Mouse (Mus musculus) adipocyte (in vitro differentiated cells): ENCODE measurements at regions not wholly inside any gene's neighbourhood (a gene's known extent, or its start where the extent isn't known, plus 50 kb on each side); places are given as distances from the start of the nearest gene placed in this dataset.

Experiments used
- DNase-seq: peaks from one replicate; pipeline ENCODE4 v3.0.0-alpha.2; 2016; ENCODE audit warnings: low spot score

DNA sequence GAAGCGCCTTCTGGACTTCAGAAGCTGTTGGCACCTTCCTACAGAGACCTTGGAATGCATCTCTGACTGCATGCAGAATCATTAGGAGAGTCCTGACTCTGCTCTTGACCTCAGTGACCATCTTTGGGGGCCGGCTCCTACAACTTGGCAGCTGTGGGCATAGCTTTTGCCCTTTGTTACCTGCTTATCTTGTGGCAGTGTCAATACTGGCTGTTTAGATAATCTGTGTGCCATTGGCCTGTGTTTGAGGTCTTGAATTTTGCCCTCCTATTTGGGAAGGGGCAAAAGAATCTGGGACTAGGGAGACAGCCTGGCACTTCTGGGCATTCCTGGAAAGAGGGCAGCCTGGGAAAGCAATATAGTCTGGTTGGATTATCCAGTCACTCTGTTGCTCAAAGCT is 137.8 kb upstream of the Gli2 start:
- DNase-seq, result no peak

DNA sequence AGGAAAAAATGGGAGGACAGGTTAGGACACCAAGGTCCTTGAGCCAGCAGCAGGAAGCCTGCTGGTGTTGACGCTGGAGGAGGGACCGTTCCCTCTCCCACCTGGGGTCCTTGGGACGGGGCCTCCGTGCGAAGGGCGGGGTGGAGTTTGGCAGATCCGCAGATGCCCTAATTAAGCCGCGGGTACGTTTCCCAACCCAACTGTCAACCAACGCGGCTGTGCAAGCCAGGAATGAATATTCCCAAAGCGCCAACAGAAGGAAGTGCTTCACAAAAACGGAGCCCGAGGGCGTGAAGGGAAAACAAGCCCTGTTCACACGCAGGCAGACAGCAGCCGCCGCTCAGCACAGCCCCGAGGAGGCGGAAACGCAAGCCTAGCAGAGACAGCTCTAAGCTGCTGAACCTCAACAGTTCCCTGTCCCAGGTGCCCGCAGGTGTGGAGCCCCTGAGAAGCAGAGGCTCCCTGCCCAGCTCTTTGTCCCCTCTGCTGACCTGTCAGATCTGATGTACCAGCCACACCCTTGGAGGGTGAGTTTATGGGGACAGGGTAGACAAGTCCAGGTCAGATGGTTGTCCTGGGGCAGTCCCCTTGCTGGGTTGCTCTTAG is 136.1 kb upstream of the Gli2 start:
- DNase-seq, result no peak

DNA sequence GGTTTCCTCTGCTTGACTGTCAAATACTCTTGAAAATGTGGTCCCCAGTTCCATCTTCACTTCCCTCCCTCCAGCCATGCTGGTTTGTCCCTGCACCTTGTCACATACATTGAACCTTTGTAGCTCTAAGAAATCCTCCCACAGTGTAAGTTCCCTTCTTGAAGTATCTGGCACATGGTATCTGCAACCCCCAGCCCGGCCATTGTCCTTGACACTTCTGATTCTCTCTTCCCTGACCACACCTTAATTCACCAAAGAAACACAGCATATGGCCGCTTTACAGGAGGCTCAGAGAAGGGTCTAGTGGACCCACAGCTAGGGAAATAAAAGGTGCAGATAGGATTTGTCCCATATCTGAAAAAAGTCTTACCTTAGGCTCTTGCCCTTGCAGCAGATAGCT is 133.9 kb upstream of the Gli2 start:
- DNase-seq, result no peak

DNA sequence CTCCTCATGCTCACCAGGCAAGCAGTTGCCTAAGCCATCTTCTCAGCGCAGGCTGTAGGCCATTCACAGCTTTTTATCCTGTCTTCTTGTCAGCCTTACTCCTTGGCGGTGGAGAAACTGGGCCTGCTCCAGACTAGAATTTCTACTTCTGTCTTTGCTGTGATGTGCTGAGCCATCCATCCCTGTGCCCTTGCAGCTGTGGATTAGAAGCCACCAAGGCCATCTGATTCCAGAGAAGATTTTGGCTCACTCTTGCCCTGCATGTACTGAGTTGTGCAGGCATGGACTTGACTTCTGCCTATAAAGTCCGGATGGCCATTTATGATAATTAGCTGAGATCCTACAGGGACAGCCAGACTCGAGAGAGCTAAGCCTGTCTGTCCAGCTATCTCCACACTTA is 133.4 kb upstream of the Gli2 start:
- DNase-seq, result no peak

DNA sequence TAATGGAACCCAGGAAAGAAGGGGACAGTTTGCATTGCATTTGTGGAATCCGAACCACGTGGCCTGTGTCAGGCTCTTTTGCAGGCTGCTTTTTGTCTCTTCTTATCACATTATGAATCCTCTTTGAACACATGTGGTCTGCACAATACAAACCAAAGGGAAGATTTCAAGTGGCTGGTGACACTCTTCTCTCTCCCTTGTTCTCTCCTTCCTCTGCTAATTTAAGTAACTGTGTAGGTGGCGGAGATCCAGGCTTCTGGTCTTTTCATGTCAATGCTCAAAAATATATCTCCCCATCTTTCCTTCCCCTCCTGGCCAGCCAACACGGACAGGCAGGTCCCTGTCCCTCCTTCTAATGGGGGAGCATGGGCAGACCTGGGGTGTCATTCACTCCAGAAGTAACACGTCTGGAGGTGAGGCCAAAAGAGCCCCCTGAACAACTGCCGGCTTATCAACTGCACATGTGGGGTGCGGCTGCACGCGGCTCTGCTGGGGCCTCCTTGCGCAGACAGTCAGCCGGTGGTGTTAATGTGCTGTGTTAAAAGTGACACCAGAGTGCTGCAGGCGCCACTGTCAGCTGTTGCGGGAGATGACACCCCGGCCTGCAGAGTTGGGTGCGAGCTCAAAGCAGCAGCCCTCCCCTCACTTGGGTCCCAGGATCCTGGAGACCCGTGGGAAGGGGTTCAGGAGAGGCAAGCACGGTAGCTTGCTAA is 130.3 kb upstream of the Gli2 start:
- no peak for DNase-seq

DNA sequence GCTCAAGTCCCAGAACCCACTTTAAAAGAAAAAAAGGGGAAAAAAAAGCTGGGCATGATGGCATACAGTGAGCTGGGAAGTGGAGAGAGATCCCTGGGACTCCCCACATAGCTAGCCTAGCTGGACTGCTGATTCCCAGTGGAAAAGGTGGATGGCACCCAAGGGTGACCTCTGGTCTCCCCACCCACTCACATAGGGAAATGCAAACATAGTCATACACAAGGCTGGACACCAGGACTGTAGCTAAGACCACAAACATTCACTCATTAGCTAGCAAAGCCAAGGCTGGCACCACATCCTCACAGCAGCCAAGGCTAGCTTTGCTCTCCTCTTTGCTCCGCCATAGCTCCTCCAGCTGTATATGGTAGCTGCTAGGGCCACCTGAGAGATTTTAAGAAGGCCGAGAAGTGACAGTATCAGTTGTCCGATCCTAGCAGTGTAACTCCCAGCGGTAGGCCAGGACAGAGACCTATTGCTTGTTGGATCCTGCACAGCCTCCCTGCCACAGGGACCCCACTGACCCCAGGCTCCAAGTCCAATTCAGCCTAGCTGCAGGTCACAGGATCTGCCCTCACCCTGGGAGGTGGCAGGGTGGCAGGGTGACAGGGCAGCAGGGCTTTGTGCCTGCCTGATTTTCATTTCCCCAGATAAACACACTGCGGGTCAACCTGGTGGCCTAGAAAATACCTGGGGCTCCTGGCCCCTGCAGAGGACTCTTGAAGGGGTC is 119.8 kb upstream of the Gli2 start:
- DNase-seq, result no peak

DNA sequence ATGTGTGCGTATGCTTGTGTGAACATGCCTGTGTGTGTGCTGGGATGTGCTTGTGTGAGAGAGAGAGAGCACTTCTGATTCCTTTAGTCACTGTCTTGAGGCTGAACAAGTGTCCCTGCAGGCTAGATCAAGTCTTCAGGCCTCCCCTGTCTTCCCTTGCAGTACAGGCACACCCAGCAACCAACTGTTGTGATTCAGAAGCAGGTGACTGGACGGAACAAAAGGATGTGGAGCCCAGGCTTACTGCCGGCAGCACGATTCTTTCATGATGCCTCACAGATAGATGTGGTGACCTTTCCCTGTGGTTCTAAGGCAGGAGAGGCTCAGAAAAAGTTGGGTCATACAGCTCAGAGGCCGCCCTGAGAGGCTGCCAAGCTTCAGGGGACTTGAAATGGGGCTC is 114.0 kb upstream of the Gli2 start:
- DNase-seq, result no peak

DNA sequence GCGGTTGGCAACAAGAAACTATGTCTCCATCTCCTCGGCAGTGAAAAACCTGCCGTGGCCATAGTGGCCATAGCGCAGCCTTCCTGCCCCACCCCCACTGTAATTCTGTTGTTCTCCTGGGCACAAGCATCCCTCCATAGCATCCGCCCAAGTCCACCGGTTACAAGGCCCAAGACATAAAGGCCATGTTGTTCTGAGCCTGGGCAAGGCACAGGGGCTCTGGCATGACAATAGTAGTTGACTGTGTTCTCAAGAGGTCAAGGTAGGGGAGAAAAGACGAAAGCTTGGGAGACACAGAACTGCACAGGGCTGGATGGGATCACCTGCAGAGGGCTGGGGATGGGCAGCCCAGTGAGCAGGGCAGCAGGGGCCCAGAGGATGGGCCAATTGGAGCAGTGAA is 112.9 kb upstream of the Gli2 start:
- DNase-seq, result no peak

DNA sequence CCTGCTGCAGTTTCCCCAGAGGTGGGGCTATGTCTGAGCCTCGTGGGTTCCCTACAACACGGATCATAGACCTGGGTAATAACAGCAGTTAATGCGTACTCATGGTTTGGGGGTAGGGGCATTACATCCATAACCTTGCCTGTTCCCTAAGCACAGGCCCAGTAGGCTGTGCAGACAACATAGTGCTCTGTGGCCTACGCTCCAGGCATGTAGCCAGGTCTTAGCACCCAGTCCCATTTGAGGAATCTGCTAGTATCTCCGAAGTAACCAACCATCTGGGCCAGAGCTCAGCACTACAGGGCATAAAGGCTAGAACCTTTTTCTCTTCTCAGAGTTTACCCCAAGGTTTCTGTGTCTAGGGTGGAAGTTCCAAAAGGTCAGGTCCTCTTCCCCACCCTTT is 111.4 kb upstream of the Gli2 start:
- DNase-seq, result peak; percentile 57

DNA sequence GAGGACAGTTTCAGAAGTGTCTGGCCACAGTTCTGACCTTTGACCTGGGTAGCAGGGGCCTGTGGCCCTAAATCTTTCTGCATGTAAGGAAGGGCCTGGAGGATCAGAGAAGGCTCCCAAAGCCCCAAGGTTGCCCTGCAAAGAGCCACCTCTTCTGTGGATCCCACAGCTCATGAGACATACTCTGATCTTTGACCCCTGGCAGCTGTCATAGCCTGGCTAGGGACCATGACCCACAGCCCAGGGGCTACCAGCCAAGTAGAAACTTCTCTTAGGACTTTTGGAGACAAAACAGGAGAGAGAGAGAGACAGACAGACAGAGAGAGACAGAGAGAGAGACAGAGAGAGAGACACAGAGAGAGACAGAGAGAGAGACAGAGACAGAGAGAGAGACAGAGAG is 110.4 kb upstream of the Gli2 start:
- DNase-seq, result peak; percentile 75

DNA sequence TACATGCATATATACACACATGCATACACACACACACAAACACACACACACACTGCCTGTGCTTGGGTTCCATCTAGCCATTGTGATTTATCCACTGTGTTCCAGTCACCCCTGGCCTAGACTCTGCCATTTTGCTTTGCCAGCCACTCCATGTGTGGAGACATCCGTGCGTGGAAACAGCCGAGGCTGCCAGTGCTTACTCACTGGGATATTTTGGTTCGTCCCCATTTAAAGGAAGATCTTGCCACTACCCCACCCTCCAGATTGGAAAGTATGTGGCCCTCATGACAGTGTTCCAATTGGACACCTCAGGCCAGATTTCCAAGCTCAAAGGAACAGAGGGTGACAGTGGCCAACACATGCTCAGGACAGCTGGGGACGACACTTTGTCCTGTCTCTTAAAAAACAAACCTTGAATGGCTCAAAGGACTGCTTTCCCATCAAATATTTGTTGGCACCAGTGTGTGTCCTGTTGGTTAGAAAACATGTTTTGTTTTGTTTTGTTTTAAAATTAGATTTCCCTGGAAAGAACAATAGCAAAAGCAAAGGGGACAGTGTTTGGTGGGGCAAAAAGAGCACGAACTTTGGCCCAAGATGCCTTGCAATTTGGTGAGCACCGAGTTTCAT is 109.8 kb upstream of the Gli2 start:
- DNase-seq, result peak; percentile 58

DNA sequence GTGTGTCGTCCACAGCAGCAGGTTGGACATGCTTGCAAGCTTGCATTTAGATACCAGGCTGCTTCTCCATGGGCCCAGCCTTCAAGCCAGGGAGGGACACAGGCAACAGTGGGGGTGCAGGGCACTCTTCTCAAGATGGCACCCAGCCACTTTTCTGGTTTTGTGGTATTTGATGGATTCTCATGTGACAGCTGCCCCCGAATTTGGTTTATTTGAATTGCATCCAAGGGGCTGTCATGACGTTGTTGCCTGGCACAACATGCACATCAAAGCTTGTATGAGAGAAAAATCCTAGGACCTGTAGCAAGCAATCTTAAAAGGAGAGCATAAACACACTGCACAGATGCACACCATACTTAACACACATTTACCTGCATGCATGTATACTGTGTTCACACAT is 108.3 kb upstream of the Gli2 start:
- DNase-seq, result no peak

DNA sequence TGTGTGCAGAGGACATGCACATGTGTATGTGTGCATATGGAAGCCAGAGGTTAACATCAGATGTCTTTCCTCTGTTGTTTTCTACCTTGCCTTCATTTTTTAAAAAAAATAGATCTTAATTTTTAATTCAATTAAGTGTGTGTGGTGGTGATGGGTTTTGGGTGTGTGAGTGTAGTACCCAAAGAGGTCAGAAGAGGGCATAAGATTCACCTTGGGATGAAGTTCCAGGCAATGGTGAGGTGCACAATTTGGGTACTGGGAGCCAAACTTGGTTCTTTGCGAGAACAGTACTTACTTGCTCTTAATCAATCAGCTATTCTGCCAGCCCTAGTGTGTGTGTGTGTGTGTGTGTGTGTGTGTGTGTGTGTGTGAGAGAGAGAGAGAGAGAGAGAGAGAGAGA is 106.9 kb upstream of the Gli2 start:
- DNase-seq, result no peak

DNA sequence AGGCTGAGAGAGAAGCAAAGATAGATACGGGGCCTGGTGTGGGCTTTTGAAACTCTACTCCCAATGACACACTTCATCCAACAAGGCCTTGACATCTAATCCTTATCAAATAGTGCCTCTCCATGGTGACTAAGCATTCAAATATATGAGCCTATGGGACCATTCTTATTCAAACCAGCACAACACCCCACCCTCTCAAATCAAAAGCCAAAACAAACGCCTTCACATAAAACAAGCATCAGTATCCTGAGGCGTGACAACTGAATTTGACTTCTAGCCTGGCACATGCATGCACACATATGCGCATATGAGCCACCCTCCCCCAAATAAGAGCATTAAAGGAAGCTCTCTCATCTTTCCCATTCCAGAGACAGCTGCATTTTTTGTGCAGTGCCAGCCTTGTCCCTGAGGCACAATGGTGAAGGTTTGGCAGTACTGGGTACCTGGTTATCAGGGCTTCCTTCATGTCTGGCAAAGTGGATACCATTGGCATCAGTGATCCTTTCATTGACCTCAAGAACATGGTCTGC is 103.8 kb upstream of the Gli2 start:
- DNase-seq, result no peak

DNA sequence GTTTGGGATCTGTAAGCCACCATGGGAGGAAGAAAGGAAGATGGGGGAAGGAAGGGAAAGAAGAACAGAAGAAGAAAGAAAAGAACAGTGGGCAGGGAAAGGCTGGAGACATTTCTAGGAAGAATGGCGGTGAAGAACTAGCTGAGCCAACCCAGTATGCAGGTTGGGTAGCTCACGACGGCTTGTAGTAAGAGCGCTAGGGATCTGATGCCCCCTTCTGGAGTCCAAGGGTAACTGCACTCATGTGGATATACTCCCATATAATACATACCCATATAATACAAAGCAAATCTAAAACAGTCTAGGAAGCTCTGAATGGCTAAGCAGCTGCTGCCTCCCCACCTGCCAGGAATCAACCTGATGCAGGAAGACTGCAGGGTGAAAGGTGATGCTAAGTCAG is 100.2 kb upstream of the Gli2 start:
- no peak for DNase-seq

DNA sequence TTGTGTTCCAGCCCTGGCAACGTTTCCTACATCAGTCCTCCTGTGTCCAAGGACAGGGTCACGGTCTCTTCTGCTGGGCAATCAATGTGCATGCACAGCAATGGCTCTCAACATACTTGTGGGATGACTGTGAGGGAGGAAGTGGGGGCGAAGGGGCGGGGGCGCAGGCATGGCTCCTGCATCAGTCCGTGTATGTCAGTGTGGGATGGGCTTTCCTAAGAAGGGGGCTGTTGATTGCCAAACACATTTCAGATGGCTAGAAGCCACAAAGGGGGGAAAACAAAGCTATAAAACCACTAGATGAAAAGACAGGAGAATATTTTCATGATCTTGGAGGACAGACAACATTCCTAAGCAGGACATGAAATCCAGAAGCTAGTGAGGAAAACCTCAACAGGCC is 99.4 kb upstream of the Gli2 start:
- no peak for DNase-seq

DNA sequence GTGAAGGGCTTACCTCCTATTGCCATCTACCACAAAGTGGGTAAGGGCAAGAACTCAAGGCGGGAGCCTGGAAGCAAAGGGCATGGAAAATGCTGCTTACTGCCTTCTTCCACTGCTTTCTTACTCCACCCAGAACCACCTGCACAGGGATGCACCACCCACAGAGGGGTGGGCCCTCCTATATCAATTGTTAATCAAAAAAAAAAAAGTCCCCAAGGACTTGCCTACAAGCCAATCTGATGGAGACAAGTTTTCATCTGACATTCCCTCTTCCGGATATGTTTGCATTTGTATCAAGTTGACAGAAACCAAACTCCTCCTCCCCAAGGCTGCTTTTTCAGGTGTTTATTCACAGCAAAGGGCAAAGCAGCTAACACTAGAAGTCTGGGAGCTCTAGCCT is 94.1 kb upstream of the Gli2 start:
- DNase-seq, result no peak

DNA sequence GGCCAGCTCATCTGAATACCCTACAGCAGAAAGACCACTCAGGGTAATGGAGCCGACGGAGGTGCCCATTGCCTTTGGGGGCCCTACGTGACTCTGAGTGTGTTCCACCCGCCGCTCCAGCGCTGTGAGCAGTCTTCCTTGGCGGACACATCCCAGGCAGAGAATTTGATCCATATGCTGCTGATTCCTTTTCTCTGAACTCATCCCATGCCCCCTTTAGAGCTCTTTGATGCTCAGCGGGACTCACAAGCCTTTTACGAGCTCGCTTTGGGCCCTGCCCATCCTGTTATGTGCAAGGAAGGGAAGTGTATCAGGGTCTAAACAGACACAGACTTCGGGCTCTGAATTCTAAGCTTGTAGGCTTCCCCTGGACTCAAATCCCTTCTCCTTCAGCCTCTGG is 90.4 kb upstream of the Gli2 start:
- DNase-seq, result no peak

DNA sequence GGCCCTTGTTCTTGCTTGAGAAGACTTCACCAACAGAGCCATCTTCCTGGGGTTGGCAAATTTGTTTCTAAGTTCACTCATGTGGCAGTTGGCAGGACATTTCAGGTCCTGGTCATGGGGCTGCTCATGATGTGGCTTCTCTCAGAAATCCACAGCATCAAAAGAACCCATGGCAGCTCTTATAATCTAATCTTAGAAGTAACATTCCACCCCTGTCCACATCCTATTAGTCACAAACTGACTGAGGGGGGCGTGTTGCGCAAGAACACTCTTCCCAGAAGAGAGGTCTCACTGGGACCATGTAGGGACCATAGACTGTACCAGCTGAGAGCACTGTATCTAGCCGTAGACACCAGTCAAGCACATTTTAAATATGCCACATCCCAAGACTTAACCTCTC is 75.6 kb upstream of the Gli2 start:
- peak; percentile 18 for DNase-seq

DNA sequence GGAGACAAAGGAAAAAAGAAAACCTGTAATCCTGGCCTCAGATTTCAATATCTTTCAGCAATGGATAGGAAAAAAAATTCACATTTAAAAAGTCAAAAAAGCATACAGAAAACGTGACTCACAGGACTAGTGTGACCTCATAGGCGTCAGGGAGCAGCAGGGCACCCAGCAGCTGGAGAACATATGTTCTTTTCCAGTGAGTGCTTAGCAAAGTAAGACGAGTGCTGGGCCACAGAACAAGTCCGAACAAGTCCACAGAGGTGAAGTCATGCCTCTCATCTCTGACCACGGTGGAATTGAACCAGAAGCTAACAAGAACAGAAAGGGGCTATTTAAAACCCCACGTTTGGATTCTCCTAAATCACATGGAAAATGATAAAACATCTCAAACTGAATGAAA is 72.1 kb upstream of the Gli2 start:
- DNase-seq, result peak; percentile 24

DNA sequence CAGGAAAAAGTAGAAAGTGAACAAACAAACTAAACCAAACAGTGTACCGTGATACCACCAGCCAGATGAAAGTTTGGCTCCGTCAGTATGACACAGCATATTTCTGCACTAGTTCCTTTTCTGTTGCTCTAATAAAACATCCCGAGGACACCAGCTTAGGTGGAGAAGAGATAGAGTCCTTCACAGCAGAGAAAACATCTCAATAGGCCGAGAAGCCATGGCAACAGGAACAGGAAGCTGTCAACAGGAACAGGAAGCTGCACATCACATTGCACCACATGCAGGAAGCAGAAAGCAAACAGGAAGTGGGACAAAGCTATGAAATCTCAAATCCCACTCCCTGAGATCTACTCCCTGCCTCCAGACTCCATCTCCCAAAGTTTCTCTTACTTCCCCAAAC is 71.4 kb upstream of the Gli2 start:
- peak; percentile 47 for DNase-seq

DNA sequence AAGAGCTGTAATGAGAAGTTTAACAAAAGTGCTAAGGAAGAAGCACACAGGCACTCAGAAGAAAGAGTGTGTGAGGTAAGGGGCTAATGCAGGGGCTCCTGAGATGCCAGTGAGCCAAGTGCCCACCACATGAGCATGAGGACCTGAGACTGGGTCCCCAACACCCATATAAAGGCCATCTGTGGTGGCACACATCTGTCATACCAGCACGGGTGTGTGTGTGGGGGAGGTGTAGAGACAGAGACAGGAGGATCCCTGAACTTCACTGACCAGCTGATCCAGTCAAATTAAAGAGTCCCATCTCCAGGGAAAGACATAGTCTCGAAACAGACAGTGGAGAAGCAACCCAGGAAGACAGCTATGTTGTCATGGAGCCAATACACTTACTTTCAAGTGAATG is 70.6 kb upstream of the Gli2 start:
- DNase-seq, result no peak

DNA sequence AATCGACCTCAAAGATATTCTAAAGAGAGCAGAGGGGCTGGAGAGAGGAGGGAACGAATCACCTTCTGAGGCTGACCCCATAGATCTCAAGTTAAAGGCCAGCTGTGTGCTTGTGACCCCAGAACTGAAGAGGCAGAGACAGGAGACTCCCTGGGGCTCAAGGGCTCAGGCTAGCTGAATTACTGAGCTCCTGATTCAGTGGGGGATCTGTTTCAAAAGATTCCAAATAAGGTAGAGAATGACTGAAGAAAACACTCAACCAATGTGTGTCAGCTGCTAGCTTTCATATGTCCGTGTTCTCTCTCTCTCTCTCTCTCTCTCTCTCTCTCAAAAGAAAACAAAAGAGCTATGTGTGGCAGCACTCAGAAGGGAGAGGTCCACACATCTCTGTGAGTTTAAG is 70.0 kb upstream of the Gli2 start:
- DNase-seq, result no peak
